Mouse (Mus musculus) right cerebral cortex, postnatal 4 days (tissue): ENCODE data around the gene Erg.

Source experiments
- DNase-seq: peaks from one replicate; pipeline ENCODE4 v3.0.0-alpha.2; 2022

Erg gene

DNA sequence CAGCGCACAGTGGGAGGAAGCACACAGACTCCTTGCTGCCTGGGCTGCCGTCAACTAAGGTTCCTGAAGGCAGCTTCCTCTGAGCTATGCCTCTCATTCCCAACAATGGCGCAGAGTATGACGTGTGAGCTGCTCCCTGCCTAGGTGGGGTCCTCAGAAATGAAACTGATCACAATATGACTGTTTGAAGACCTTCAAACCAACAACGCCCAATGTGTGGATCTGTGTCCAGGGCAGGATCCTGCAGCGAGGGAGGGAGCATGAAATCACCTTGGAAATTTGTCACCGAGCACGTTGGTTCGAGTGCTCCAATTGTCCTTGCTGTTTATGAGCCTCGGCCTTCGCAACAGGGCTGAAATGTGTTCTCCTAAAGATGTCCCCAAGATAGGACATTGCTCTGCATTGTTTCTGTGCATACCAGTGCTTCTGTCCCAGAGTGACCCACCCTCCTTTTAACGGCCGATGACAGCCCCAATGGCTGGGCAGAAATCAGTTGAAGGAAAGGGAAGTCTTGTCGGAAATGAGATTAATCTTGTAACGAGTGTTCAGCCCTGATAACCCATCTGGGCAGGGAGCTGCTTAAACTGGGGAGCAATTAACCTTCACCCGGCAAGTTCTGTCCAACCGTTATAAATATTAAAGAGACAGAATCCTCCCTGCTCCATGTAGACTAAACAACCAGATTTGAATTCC, 147.4 kb downstream of the Erg start:
- no peak for DNase-seq

DNA sequence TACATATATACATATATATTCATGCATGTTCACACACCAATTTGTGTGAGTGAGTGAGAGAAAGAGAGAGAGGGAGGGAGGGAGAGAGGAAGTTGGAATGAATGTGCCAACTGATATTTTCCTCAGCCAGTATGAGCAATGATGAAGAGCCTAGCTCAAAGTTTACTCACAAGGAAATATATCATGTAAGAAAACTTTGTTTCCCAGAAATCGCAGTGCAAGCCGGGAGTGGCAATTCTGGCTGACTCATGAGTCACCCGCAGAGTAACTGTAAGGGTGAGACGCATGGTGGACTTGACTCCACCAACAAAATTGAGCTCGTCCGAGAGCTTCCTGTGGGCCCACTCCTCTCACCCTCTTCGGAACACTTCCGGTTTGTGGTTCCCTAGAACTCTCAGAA, 149.8 kb downstream of the Erg start:
- no peak for DNase-seq

GRCm38 (mm10) chr16:95436051-95436450, 150.3 kb downstream of the Erg start:
- no peak for DNase-seq

DNA sequence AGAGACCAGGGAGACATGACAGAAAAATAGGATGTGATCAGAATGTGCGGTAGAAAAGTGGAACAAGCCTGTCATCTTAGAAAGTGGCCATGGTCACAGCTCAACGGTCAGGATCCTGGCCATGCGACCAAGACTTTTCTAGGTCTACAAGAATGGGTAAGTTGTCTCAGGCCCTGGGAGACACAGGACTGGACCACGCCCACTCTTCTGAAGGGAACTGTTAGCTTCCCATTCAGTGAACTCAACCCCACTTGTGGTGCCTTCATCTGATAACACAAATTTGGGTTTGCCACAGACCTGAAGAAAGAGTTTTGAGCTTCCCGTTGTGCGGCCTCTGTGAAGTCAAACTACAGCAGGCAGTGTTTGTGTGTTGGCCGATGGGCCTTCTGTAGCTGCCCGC, 152.0 kb downstream of the Erg start:
- DNase-seq: no peak

- DNase-seq: no peak
Observed at GRCm38 (mm10) chr16:95432540-95432971, 153.8 kb downstream of the Erg start.

DNA sequence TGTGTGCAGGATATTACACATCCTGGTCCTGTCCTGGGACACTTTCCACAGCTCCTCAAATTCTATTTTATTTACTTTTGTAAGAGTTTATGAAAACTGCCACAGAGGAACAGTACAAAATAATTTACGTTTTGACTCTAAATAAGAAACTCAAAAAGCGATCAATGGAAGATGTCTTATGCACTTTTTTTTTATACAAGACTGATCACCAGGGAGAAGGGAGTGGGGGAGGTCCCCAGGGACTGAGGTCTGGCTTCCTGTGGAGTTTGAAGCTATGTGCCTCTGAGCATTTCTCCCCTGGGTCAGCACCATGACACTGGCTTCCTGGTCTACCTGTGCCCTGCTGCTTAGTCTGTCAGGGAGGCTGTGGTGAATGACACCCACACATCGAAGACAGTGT, 156.5 kb downstream of the Erg start:
- no peak for DNase-seq

DNA sequence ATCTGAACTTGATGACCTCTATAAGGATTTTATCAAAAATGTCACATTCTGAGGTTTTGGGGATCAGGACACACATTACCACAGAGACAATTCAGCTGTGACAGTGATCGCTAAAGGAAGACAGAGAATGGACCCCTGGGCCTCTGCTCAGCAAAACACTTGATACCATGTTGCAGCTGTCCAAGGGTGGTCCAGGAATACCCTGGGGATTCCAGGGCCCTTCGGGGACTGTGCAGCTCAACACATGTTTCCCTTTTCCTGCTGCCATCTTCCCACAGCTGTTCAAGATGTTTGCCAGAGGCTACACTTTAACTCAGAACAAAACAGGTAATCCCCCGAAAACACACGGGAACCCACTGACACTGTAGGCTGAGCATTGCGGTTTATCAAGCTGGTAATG, 158.2 kb downstream of the Erg start:
- no peak for DNase-seq

DNA sequence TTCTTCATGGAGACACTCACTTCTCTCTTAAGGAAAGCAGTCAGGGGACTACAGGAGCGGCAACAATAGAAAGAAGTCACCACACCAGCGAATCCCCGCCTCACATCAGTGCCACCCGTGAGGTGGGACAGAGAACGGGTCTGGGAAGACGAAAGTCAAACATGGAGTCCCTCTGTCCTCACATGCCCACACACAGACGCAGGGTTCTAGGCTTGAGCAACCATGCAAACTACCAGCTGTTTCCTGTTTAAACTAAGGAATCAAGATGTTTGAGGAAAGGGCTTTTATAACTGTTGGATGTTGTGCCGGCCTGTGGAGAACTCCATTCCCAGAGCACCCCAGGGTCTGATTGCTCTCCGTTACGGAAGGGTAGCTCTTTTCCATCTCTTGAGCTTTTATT, 158.9 kb downstream of the Erg start:
- DNase-seq: no peak

- no peak for DNase-seq
Observed at GRCm38 (mm10) chr16:95422658-95423073, 163.7 kb downstream of the Erg start.

DNA sequence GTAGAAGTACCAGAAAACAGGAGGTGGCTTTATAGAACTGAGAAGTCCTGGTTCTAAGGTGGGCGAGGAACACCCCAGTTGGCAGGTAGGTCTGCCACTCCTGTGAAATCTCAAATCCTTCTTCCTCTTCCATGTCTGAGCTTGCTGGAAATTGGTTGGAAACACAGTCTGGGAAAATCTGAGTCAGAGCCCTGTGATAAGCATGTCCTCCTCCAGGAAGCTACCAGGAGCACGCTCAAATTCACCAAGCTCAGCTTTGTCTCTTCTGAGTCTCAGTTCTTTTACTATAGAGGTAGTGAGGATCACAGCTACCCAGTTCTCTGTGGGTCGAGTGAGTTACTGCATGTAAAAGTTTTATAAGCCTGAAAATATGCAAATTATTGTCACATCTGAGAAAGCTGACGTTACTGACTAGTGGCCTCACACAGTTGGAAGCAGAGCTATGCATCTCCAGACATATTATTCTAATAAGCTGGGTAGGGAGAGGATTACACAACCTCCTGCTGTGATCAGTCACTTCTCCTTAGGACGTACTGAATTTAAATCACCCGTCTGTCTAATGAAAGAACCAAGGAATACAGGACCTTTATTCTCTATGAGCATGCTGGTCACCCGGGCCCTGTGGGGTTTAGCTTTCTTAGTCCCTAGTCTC, 165.0 kb downstream of the Erg start:
- DNase-seq: no peak

DNA sequence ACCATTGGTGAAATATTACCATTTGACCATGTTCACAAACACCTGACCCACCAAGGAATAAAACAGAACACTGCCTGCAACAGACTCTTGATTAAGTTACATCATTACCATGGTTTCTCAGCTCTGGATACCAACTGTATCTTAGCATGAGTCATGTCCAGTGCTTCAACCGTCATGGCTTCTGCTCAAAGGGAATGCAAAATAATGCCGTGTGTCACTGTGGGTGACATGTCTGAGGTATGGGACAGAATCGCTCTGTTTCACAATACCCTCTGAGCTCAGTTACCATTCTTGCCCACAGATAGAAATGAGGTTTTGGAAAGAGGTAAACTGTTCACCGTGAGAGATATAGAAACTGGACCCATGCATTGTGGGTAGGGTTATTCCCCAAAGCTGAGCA, 170.5 kb downstream of the Erg start:
- no peak for DNase-seq

- no peak for DNase-seq
Observed at GRCm38 (mm10) chr16:95415372-95415771, 171.0 kb downstream of the Erg start.

- no peak for DNase-seq
Observed at GRCm38 (mm10) chr16:95413401-95413959, 172.9 kb downstream of the Erg start.

- DNase-seq: no peak
Observed at GRCm38 (mm10) chr16:95408096-95408495, 178.3 kb downstream of the Erg start.

- no peak for DNase-seq
Observed at GRCm38 (mm10) chr16:95405496-95405895, 180.9 kb downstream of the Erg start.

- DNase-seq: no peak
Observed at GRCm38 (mm10) chr16:95403453-95403852, 182.9 kb downstream of the Erg start.

GRCm38 (mm10) chr16:95401869-95402268, 184.5 kb downstream of the Erg start:
- DNase-seq: no peak

- no peak for DNase-seq
Observed at GRCm38 (mm10) chr16:95398761-95399343, 187.5 kb downstream of the Erg start.

- no peak for DNase-seq
Observed at GRCm38 (mm10) chr16:95390787-95391186, 195.6 kb downstream of the Erg start.

DNA sequence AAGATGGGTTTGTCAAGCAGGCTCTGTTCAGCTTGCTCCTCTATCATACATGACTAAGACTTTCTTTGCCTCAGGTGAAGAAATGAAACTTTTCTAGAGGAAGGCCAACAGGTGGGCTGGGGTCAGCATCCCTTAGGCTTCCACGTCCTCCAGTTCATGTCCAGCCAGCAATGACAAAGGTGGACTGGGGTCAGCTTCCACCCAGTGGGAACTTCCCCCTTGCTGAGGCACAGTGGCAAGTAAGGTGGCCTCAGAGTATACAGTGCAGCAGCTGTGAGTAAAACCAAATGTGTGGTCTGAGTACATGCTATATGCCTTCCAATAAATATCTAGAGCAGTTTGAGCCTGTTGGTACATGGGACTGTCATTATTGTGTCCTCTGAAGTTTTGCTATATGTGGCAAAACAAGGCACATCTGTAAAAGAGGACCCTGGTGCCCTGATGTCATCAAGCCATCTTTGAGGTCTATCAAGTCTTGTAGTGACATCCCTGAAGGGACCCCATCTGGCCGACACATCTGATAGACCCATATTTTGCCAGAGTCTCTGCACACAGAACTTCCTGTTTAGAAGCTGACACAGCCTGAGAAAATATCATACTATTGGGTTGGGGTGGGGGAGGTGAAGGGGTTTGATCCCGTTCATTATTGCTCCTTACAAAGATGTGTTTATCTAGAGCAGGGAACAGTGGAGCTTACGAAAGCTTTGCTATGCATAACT, 197.4 kb downstream of the Erg start:
- no peak for DNase-seq

- no peak for DNase-seq
Observed at GRCm38 (mm10) chr16:95388292-95388691, 198.1 kb downstream of the Erg start.

DNA sequence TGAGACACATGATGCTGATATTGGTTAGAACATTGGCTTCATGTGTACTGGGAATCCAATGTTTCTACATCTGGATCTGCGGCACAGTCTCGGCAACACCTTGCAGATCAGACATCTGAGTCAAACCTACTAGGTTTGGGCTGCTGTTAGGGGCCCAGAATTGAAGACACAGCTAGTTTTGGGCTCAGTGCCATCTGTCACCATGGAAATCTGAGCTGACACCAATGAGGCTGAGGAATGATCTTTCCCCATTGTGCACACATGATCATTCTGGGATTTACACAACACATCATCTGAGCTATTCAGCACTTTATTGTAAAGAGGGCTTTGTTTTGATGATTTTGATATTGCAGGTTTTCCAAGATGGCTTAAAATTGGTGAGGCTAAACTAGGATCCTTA, 199.4 kb downstream of the Erg start:
- DNase-seq: no peak

DNA sequence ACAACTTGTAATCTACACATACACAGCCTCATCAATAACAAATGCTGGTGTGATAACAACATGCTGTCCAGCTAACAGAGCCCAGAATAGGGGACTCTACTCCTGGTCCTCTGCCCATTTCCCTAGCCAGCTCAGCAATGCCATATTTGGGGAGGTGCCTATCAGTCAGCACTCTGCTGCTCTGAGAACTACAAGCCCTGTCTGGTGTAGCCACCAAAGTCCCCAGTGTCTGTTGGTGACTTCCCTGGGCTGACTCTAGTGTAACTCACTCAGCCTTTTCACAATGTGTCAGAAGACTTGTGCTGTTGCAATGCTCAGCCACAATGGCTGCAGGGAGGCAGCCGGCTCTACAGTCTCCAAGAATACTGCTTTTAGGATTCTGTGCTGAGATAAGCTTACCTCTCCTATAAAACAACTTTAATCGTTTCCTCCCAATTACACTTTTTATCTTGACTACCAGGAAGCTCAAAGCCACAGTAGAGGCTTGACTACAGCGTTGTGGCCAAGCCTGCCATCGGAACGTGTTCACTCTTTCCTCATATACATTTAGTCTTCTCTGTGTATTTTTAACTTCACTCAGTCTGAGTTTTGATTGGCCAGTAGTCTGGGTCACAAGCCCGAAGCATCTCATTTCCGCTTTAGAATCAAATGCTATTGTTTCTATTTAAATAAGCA, 201.0 kb downstream of the Erg start:
- no peak for DNase-seq
